Mouse (Mus musculus) left cerebral cortex, postnatal 10 days (tissue): ENCODE results near the gene Dhdds. TPM values are rescaled to one million over a fixed set of nuclear protein-coding genes. Genes with fewer than 3 reads are reported as not detected.
A peak's percentile ranks its signal among the peaks of the same experiment; 100 is the strongest.

ENCODE experiments used
- DNase-seq, 2 experiments: peaks; one replicate each; pipeline ENCODE4 v3.0.0; 2021 to 2022; ENCODE audit warnings: low spot score in 2 of 2, mixed read lengths in 1 of 2; ENCODE audit errors: extremely low spot score in 1 of 2
- intact Hi-C: fragments of 180-260 bp; cut with DNase I; formaldehyde crosslinking; loops from one replicate; pipeline ENCODE4 v1.15.1; 2025
- total RNA-seq, 2 experiments: library from RNA; stranded (reverse); gene quantifications; 2 replicates each; pipeline ENCODE4 v1.2.3; 2021

Dhdds gene
- total RNA-seq, 2 experiments from 2014 or later: 57.1 to 61.4 TPM

DNA sequence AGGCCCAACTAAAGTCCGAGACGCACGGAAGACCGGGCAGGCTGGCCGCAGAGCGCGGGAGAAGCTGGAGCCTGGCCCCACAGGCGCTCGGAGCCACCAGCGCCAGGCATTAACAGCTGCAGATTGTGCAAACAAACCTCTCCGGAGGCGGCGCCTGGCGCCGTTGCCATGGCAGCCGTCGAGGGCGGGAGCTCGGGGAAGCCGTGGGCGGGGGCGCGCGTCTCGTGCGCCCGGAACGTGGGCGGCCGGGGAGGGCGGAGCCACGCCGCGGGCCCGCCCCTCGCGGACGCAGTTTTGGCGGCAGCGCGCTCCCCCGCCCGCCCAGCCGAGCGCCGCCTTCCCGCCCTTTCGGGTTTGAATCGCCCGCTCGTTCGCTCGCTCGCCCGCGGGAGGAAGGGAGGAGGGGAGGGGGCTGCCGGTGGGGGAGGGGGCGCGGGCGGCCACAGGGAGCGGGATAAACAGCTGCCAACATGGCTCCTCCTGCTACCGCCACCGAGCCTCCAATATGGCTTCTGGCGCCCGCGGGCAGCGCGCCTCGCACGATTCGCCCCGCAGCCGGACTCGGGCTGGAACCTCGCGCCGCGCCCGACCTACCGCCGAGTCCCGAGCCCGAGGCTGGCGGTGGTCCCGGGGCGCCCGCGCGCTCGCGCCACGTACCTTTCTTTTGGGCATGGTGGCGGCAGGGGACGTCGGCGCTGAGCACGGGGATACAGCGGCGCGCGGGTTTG lies 33.4 kb downstream of the Dhdds start:
- intact Hi-C loops: loop anchor here (5.0 kb wide), 1 partner anchor 55 kb away; no protein-coding TSS in a partner anchor
- DNase-seq: peak; percentile 94 to 99

DNA sequence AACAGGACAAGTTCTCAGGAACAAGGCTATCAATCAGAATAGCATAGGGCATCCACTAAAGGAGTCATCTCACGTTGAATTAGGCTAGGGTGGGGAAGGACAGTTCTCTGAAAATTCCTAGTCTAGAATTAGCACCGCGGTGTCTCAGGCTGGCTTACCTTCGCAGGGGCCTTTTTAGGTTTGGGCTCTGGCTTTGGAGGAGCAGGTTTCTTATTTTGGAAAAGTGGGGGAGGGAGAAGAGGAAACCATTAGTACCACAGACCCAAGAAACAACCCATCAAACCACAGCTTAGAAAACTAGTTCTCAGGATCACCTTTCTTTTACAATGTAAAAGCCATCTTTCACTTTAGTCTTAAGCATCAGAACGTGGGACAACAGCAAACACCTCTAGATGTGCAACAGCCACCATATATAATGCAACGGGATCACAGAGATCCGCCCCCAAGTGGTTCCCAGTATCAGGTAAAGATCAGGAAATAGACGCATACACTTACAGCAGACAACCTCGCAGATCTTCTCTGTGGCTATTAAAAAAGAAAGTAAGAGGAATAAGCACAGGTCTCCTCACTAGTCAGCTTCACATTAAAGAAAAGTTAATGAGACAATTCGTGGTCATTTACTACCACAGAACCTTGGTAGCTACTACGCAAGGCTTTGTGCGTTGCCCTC lies 34.3 kb downstream of the Dhdds start:
- DNase-seq: no peak
- intact Hi-C loops: loop anchor here (5.0 kb wide), 1 partner anchor 54 kb away; no protein-coding TSS in a partner anchor

DNA sequence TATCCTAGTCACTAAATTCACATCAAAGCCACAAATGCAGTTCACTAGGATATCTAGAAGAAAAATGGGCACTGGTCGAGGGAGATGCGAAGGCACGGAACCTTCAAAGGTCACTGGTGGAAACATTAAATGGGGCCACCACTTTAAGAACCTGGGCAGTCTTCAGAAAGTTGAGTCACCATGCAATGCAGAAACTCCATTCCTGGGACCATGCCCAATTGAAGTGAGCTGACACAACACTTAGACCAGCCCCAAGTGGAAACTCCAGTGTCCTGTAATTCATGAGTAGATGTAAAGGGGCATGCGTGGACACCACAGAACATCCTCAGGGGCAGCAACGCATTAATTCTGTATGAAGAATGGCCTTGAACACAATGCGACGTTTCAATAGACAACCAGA lies 38.2 kb downstream of the Dhdds start:
- no peak for DNase-seq
- intact Hi-C loops: no loop called here

DNA sequence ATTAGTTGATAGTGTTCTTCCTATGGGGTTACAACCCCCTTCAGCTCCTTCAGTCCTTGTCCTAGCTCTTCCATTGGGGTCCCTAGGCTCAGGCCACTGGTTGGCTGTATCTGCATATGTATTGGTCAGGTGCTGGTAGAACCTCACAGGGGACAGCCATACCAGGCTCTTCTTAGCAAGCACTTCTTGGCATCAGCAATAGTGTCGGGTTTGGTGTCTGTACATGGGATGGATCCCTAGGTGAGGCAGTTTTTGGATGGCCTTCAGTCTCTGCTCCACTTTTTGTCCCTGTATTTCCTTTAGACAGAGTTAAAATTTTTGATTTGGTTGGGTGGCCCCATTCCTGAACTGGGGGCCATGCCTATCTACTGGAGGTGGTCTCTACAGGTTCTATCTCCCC lies 41.8 kb downstream of the Dhdds start:
- no peak for DNase-seq
- intact Hi-C loops: no loop called here

DNA sequence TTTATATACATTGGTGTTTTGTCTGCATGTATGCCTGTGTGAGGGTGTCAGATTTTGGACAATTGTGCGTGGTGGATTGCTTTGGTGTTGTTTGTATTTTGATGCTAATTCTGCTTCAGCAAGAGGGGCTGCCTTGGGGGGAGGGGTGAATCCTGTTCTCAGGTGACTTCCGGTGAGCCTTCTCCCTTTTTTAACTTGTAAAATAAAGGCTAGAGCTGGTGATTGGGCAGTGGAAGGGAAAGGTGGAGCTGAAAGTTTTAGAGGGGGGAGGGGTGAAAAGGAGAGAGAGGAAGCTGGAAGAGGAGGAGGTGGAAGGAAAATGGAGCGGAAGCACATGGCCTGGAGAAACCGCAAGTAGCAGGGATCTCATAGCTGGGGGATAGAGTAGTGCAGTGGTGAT lies 44.4 kb downstream of the Dhdds start:
- intact Hi-C loops: no loop called here
- DNase-seq: no peak

DNA sequence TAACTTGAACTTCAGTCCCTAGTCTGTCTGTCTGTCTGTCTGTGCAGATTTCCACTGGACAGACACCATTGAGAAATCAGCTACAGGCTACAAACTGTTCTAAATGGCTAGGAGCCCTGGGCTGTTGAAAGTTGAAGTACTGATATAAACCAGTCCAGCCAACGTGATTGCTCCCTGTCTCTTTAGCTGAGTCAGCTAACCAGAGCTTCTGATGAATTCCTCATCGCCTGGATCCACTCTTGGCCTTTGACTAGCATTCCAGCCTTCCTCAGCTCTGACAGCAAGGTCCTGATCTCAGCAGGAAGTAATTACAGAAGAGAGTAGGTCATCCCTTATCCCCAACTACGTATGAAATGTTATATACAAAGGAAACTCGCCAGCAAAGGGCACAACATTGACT lies 54.0 kb downstream of the Dhdds start:
- DNase-seq: no peak
- intact Hi-C loops: no loop called here

DNA sequence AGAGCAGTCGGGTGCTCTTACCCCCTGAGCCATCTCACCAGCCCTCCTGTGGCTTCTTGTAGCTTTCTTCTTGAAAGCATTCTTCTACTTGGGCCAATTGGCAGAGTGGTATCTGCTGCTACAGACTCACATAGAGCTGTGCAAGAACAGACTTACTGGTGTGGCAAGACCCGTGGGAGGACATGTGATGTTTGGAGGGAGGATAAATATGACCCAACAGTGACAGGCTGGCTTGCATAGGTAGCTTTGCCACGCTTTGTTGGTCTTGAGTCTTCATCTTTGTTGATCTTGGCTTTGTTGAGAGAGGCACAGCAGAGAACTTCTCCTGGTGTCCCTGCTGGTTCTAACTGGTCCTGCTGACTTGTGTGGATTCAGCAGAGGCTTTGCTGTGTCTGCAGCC lies 56.9 kb downstream of the Dhdds start:
- intact Hi-C loops: no loop called here
- DNase-seq: no peak

DNA sequence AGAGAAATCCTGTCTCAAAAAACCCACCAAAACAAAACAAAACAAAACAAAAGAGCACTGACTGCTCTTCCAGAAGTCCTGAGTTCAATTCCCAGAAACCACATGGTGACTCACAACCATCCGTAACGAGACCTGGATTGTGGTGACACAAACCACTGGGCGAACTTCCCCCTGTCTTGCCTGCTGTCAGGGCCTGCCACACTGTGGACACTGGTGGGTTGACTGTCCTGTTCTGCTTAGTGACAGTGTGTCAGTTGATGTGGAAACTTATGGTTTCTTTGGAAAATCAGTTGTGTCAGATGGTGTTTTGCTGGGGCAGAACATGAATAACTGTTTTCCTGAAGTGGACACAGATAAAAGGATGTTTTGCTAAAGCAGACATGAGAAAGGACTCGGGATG lies 58.0 kb downstream of the Dhdds start:
- intact Hi-C loops: no loop called here
- no peak for DNase-seq

DNA sequence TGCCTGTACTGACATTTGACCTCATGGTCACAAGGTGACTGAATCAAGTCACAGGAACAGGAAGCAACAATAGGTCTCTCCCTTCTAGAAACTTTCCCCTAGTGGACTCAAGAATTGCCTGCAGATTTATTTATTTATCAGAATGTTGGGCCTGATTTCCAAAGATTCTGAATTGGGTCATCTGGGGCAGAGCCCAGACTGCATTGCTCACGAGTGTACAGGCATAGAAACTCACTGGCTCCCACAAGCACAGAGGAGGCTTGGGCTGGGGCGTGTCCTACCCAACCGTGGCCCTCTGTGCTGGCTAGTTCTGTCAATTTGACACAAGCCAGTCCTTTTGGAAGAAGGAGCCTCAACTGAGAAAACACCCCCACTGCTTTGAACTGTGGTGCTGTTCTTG lies 59.1 kb downstream of the Dhdds start:
- DNase-seq: no peak

DNA sequence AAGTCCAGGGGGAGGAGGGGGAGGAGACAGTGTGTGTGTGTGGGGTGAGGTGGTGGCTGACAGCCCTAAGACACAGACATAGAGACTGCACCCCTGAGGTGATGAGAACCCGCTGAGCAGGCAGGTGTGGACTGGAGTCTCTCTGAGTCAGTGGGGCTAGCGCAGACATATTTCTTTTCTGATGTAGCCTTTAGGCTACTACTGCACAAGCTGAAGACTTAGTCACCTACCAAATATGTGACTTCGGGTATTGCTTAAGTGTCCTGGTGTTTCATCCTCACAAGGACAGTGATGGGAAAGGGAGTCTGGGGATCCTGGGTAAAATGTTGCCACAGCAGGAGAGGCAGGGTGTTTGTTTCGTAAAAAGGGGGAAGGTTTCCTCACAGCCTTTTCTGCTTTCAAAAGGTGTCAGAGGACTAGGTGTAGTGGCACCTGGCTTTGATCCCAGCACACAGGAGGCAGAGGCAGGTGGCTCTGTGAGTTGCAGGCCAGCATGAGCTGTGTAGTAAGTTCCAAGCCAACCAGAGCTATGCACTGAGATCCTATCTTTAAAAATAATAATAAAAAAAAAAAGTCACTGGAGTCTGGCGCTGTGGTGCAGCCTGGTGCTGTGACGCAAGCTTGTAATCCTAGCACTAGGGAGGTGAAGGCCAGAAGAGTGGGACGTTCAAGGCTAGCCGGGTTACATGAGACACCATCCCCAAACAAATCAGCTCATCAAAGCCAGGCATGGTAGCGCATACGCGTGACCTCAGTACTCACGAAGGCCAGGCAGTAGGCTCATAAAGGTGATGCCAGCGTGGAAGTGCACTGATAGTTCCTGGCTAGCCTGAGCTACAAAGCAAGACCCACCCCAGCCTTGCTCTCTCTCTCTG lies 60.1 kb downstream of the Dhdds start:
- no peak for DNase-seq
- intact Hi-C loops: no loop called here

More for the DNA sequence above, 59.1 kb downstream of the Dhdds start:
- intact Hi-C loops: no loop called here

DNA sequence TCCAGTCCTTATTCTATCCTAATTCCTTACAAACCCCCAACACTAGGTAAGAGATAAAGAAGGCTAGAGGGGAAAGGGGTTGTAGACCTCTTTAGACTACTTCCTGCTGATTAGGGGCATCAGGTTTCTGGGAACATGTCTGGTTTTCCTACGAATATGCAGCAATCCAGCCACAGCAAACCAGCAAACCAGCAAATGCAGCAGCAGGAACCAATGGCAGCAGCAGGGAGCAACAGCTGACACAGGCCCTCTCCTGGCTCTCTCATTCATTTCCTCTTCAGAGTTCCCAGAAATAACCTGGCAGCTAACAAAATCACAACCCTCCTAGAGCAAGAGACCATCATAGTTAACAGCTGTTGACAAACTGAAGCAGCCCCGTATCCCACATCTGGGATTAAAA lies 62.6 kb downstream of the Dhdds start:
- intact Hi-C loops: no loop called here
- no peak for DNase-seq

DNA sequence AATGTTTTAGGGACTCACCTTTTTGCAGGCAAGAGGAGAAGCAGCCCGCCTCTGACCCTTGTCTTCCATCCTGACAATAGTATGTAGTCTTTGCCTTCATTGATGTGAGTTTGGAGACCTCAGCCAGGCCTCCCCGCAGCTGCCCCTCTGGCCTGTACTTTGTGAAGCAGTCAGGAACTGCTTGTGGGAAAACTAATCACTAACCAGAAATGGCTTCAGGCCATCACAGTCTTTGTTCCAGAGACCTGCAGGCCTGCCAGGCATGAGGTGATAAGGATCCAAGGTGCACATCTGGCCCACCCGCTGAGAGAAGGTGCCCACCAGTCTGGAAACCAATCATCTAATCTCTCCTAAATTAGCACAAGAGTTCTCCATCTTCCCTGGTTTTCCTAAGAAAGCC lies 68.9 kb downstream of the Dhdds start:
- intact Hi-C loops: no loop called here
- DNase-seq: no peak

DNA sequence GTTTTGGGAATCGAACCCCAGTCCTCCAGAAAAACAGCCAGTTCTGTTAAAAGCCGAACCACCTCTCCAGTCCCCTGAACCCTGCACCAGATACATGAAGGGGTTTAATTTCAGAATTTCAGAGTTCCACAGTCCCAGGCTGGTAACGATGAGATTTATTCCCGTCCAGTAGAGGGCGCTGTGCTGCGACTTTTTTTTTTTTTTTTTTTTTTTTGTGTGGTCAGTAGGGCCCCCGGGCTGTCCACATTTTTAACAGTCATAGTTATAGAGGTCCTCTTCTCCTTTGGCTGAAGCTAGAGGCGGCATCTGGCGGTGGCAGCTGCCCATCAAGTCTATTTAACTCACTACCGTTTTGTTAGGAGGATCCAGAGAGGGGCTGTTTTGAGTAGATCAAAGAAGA lies 69.4 kb downstream of the Dhdds start:
- DNase-seq: no peak
- intact Hi-C loops: no loop called here

DNA sequence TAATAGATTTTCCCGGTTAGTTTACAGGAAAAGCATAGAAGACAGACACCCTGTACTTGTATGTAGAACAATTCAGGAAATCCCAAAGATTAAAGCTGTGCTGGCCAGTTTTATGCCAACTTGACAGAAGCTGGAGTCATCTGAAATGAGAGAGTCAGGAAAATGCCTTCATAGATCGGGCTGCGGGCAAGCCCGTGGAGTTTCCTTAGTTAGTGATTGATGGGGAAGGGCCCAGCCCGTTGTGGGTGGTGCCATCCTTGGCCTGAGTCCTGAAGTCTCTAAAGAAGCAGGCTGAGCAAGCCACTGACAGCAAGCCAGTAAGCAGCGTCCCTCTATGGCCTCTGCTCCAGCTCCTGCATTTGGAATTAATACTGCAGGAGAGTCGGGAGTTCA lies 71.4 kb downstream of the Dhdds start:
- intact Hi-C loops: no loop called here
- DNase-seq: no peak

DNA sequence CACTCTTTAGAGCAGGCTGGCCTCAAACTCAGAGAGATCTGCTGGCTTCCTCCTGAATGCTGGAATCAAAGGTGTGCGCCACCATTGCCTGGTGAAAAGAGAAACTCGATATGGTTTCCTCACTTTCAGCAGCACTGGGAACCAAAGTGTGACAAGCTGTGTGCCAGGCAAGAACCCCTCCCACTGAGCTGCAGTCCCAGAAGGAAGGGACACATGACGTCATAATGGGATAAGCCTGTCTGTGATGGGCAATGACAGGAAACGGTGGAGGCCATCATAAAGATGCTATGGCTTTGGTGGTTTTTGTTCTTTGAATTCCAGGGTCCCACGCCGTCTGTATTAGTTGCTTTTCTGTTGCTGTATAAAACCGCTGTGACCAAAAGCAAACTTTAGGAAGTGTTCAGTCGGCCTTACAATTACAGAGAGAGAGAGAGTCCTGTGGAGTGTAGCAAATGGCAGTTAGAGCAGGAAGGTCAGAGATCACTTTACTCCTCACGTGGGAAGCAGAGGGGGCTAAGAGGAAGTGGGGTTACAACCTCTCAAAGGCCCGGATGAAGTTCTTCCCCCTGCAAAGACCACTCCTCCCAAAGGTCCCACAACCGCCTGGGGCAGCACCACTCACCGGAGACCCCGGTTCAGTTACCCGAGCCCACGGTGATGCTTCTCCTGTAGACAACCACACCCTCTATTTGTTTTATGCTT lies 72.0 kb downstream of the Dhdds start:
- DNase-seq: no peak
- intact Hi-C loops: no loop called here

DNA sequence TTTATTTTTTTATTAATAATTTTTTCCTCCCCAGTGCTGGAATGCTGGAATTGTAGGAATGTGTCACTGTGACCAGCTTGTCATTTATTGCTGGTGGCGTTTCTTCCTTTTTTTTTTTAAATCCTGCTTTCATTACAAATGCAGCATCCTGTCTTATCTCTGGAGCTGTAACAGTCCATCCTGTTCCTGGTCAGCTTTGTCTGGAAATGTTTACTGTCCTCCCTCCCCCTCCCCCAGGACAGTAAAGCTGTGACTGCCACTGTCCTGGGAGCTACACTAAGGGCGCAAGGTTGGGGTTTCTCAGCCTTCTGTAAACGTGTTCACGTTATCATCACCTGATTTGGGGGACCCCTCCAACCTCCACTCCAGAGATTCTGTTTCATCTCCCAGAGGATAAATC lies 75.5 kb downstream of the Dhdds start:
- DNase-seq: no peak
- intact Hi-C loops: no loop called here

DNA sequence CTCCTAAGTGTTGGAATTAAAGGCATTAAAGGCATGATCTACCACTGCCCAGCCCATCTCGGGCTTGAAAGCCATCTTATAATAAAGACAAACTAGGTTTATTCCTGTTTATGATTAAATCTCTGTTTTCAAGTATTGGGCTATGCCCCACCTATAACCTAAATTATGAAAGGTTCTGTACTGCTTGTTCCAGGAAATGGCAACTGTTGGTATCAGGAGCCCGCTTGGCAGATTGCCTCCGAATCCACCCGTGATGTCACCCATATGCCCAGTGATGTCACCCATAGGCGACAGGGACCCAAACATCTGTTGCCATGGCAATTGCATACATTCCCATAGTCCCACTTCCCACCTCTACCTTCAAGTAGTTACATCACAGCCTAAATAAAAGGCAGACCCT lies 77.0 kb downstream of the Dhdds start:
- DNase-seq: no peak
- intact Hi-C loops: no loop called here
